Mouse (Mus musculus): ENCODE measurements around the gene Abcc12. TPM values are rescaled to one million over a fixed set of nuclear protein-coding genes. Genes with fewer than 3 reads are reported as not detected.
A peak's percentile ranks its signal among the peaks of the same experiment; 100 is the strongest.

Gene Abcc12
- polyA plus RNA-seq, 1 experiment = 0.02 TPM

- DNase-seq (ENCODE audit: low read depth, low spot score) = peak; percentile 28
Observed at GRCm38 (mm10) chr8:86585118-86585517, 4.6 kb upstream of the Abcc12 start.

GRCm38 (mm10) chr8:86581921-86582331 lies 1.4 kb upstream of the Abcc12 start:
- WGBS = 78% methylated on average over 4 of the region's 4 CpGs
- DNase-seq (ENCODE audit: low read depth, low spot score) = no peak

More at GRCm38 (mm10) chr8:86585118-86585517, 4.6 kb upstream of the Abcc12 start:
- WGBS = 5% methylated on average over 11 of the region's 11 CpGs

- 61% methylated on average over 8 of the region's 8 CpGs for WGBS
Observed at GRCm38 (mm10) chr8:86578693-86579092, 1.8 kb downstream of the Abcc12 start.

GRCm38 (mm10) chr8:86578076-86578475 lies 2.4 kb downstream of the Abcc12 start:
- WGBS = 41% methylated on average over 9 of the region's 9 CpGs
- no peak for DNase-seq (ENCODE audit: low read depth, low spot score)

More at GRCm38 (mm10) chr8:86578693-86579092, 1.8 kb downstream of the Abcc12 start:
- DNase-seq (ENCODE audit: low read depth, low spot score) = no peak

- 84% methylated on average over 8 of the region's 8 CpGs for WGBS
- DNase-seq (ENCODE audit: low read depth, low spot score) = no peak
Observed at GRCm38 (mm10) chr8:86577547-86577946, 2.9 kb downstream of the Abcc12 start.

GRCm38 (mm10) chr8:86563674-86564073 lies 16.8 kb downstream of the Abcc12 start:
- 71% methylated on average over 9 of the region's 9 CpGs for WGBS
- no peak for DNase-seq (ENCODE audit: low read depth, low spot score)

GRCm38 (mm10) chr8:86561737-86562136 lies 18.7 kb downstream of the Abcc12 start:
- WGBS = 68% methylated on average over 1 of the region's 1 CpGs
- no peak for DNase-seq (ENCODE audit: low read depth, low spot score)

GRCm38 (mm10) chr8:86560688-86561065 lies 19.8 kb downstream of the Abcc12 start:
- 90% methylated on average over 10 of the region's 10 CpGs for WGBS
- DNase-seq (ENCODE audit: low read depth, low spot score) = no peak

GRCm38 (mm10) chr8:86559947-86560687 lies 20.4 kb downstream of the Abcc12 start:
- no peak for DNase-seq (ENCODE audit: low read depth, low spot score)
- 80% methylated on average over 15 of the region's 15 CpGs for WGBS

GRCm38 (mm10) chr8:86557186-86558045 lies 23.1 kb downstream of the Abcc12 start:
- WGBS = 65% methylated on average over 15 of the region's 15 CpGs
- DNase-seq (ENCODE audit: low read depth, low spot score) = no peak

GRCm38 (mm10) chr8:86555564-86555963 lies 24.9 kb downstream of the Abcc12 start:
- DNase-seq (ENCODE audit: low read depth, low spot score) = no peak
- WGBS = 64% methylated on average over 2 of the region's 2 CpGs

GRCm38 (mm10) chr8:86554220-86554891 lies 26.1 kb downstream of the Abcc12 start:
- 71% methylated on average over 12 of the region's 12 CpGs for WGBS
- no peak for DNase-seq (ENCODE audit: low read depth, low spot score)

- WGBS = 88% methylated on average over 10 of the region's 10 CpGs
- DNase-seq (ENCODE audit: low read depth, low spot score) = no peak
Observed at GRCm38 (mm10) chr8:86550516-86550915, 30.0 kb downstream of the Abcc12 start.

- 84% methylated on average over 1 of the region's 1 CpGs for WGBS
- DNase-seq (ENCODE audit: low read depth, low spot score) = no peak
Observed at GRCm38 (mm10) chr8:86546001-86546400, 34.5 kb downstream of the Abcc12 start.

- no peak for DNase-seq (ENCODE audit: low read depth, low spot score)
- WGBS = 80% methylated on average over 6 of the region's 6 CpGs
Observed at GRCm38 (mm10) chr8:86540906-86541305, 39.6 kb downstream of the Abcc12 start.

- DNase-seq (ENCODE audit: low read depth, low spot score) = no peak
- WGBS = 90% methylated on average over 2 of the region's 2 CpGs
Observed at GRCm38 (mm10) chr8:86540376-86540775, 40.1 kb downstream of the Abcc12 start.

- 54% methylated on average over 3 of the region's 3 CpGs for WGBS
- DNase-seq (ENCODE audit: low read depth, low spot score) = no peak
Observed at GRCm38 (mm10) chr8:86536663-86536987, 43.9 kb downstream of the Abcc12 start.

- 40% methylated on average over 11 of the region's 11 CpGs for WGBS
- peak; percentile 18 for DNase-seq (ENCODE audit: low read depth, low spot score)
Observed at GRCm38 (mm10) chr8:86535791-86536662, 44.5 kb downstream of the Abcc12 start.

GRCm38 (mm10) chr8:86535068-86535560 lies 45.4 kb downstream of the Abcc12 start:
- no peak for DNase-seq (ENCODE audit: low read depth, low spot score)
- WGBS = 58% methylated on average over 7 of the region's 7 CpGs
